Mouse (Mus musculus) liver, postnatal 0 days (tissue): ENCODE measurements around the gene Adarb2.

Source experiments
- CTCF ChIP-seq: sonication (generic); IDR thresholded peaks from 2 replicates; pipeline ENCODE4 v1.5.1; 2016; ENCODE audit warnings: antibody characterized with exemption, low read depth
- EP300 ChIP-seq: IDR thresholded peaks from 2 replicates; pipeline ENCODE4 v1.6.1; 2016; ENCODE audit warnings: antibody characterized with exemption, low read depth, mild to moderate bottlenecking

- no peak for TF ChIP-seq CTCF
- TF ChIP-seq EP300 = no peak
Observed at GRCm38 (mm10) chr13:8456886-8457285, 254.2 kb downstream of the Adarb2 start.
